ENCODE assay signal across 9 mouse cellular contexts in the genomic region with DNA sequence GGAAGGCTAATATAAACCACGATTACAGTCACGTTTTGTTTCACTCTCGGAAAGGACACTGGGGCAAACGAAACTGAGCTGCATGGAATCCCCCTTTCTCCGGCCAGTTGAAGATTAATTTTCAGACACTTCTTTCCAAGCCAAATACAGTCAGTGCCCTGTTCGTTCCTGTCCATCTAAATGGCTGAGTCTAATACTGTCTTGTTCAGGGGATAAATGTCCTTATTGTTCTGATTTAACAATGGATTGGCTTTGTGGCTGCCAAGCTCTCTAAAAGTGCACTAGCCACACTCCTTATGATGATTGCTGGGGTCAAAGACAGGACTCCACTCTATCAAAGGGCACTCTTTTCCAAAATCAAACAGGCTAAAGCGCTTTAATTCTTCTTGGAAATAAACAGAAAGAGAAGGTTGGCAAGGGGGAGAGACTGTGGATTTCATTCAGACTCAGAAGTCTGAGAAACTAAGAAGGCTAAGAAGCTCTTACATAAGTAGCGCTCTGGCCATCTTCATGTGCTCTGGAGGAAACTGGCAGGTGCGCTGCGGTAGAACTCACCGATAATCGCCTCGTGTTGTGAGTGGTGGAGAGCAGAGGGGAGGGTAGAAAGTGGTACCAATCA.
DNase-seq lines count a peak whose midpoint lies in the region; ATAC-seq lines count a peak whose summit lies in the region.
"Had no signal": no experiment of that assay in that cellular context is flagged by ENCODE, and none has a peak within 500 bp of the region (broad histone marks: within the 10 kb centered on the region; RNA-seq: fewer than 3 reads in every experiment).

No protein-coding gene starts in this region.

- H3K27me3 ChIP-seq in lung, embryonic 15.5 days: no peaks in the 10 kb centered on the region
- H3K27me3 ChIP-seq in neural tube, embryonic 13.5 days: no peaks in the 10 kb centered on the region
- H3K27me3 ChIP-seq: liver, embryonic 13.5 days had no signal

- 29% methylated on average over 13 of the region's 13 CpGs for WGBS in lung, embryonic 15.5 days
- WGBS in neural tube, embryonic 13.5 days: 13% methylated on average over 13 of the region's 13 CpGs

- no peaks in the 10 kb centered on the region for H3K9me3 ChIP-seq in lung, embryonic 15.5 days
- no peaks in the 10 kb centered on the region for H3K9me3 ChIP-seq in neural tube, embryonic 13.5 days
- H3K9me3 ChIP-seq: liver, embryonic 13.5 days had no signal

- H3K36me3 ChIP-seq in lung, embryonic 15.5 days: no peaks in the 10 kb centered on the region
- H3K36me3 ChIP-seq in neural tube, embryonic 13.5 days: no peaks in the 10 kb centered on the region
- H3K36me3 ChIP-seq: liver, embryonic 13.5 days had no signal

- peak overlapping the region; percentile 26; the same call in 1 of the 2 replicates for H3K4me3 ChIP-seq in lung, embryonic 15.5 days
- peak overlapping the region; percentile 22 for H3K4me3 ChIP-seq in neural tube, embryonic 13.5 days
- H3K4me3 ChIP-seq: liver, embryonic 13.5 days had no signal

- H3K4me1 ChIP-seq in lung, embryonic 15.5 days: peaks cover 18% of the 10 kb centered on the region
- H3K4me1 ChIP-seq in neural tube, embryonic 13.5 days (replicated peaks): peaks cover 24% of the 10 kb centered on the region
- H3K4me1 ChIP-seq: liver, embryonic 13.5 days had no signal

- no peak overlapping the region for H3K9ac ChIP-seq in lung, embryonic 15.5 days
- H3K9ac ChIP-seq in neural tube, embryonic 13.5 days: peak overlapping the region; percentile 59
- H3K9ac ChIP-seq: liver, embryonic 13.5 days had no signal

- H3K4me2 ChIP-seq in lung, embryonic 15.5 days: peak overlapping the region; percentile 58
- peak overlapping the region; percentile 53 for H3K4me2 ChIP-seq in neural tube, embryonic 13.5 days
- H3K4me2 ChIP-seq: liver, embryonic 13.5 days had no signal

- peak; percentile 12 to 55 for DNase-seq in adrenal gland, adult (ENCODE audit: inconsistent age in 2 of 2, low spot score in 1 of 2)
- no peak for DNase-seq in adrenal gland, adult 18-20 months (ENCODE audit: low spot score in 2 of 2)
- no peak for DNase-seq in lung, postnatal 14 days
- peak; percentile 9 to 28 for DNase-seq in layer of hippocampus, adult 8-10 months (ENCODE audit: low spot score in 2 of 2)
- no peak for DNase-seq in urinary bladder, adult 2 months (ENCODE audit: low spot score)
- no peak for DNase-seq in adrenal gland, adult 8-10 months
- DNase-seq: liver, embryonic 13.5 days had no signal

- peak overlapping the region; percentile 13; the same call in 1 of the 2 replicates for H3K27ac ChIP-seq in lung, embryonic 15.5 days
- peak overlapping the region; percentile 78 for H3K27ac ChIP-seq in neural tube, embryonic 13.5 days (replicated peaks)
- H3K27ac ChIP-seq: liver, embryonic 13.5 days had no signal

- ATAC-seq in lung, embryonic 15.5 days (ENCODE audit: borderline replicate concordance, extremely low read depth, low FRiP score, low TSS enrichment): peak; percentile 73; the same call in 1 of the 2 replicates
- ATAC-seq in neural tube, embryonic 13.5 days (ENCODE audit: low read depth): peak; percentile 82

Comparison
In these comparisons a context has a peak if more than half of its experiments do, and no peak if none do; other contexts are left out.
1. DNase-seq: peak in adrenal gland, adult (2 of 2) and layer of hippocampus, adult 8-10 months (2 of 2); none in adrenal gland, adult 18-20 months (0 of 2), lung, postnatal 14 days (single experiment), urinary bladder, adult 2 months (single experiment) and adrenal gland, adult 8-10 months (single experiment).